Mouse (Mus musculus) mouse trophoblast stem cell (cell line): Measurements from ENCODE around the gene Apopt1.

Experiments used
- in situ Hi-C, 2 experiments: fragments of 300-500 bp; cut with MseI, MboI; formaldehyde crosslinking; loops; 2 replicates in 1 of 2; 3 replicates in 1 of 2; pipeline ENCODE4 v1.15.1; 2025

Apopt1 gene

DNA sequence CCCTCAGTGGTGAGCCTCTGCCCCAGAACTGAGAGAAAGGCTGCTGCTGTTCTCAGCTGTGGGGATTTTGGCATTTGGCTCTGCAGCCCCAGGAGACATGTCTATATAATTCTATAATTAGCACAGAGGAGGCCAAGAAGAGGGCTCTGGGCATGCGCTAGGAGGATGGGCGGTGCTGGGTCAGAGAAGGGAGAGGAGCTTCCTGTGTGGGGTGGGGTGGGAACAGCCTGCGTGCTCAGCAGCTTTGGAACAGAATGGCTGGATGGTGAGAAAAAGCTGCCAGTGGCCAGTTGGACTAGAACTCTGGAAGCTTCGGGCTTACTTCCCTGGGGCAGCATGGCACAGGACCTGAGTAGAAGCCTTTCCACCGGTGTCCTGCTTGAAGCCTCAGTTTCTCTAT is 33.0 kb downstream of the Apopt1 start:
- in situ Hi-C loops = no loop called here

DNA sequence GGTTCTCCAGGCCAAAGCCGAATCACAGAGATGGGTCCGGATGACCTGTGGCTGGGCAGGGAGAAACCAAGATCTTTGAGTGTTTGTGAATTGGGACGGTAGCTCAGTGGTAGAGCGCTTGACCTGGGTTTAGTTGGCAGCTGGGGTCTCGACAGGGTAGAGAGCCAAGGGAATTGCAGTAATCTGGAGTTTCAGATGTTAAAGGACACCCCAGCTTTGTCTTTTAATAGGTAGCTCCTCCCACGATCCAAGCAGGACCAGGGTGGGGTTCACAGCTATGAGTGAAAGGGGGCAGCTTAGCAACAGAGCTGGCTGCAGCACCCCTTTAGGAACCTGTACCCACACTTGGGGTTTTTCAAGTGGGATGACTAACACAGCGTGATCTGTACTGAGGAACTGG is 34.4 kb downstream of the Apopt1 start:
- in situ Hi-C loops = no loop called here

DNA sequence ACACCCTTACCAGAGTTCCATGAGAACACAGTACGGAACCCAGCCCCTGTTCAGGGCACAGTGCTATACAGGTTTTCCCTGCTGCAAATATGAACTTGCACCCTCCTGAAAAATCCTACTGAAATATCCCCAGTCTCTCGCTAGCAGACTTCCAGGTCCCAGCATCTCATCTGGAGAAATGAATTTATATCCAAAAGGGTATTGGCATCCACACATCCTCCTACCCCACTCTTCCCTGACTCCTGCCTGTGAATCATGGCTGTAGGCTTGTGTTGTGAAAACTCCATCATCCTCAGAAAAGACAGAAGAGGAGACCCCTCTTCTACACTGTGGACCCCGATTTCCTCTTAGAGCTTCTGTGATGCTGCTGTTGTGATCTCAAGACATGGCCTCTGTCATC is 37.7 kb downstream of the Apopt1 start:
- in situ Hi-C loops = no loop called here

- in situ Hi-C loops = no loop called here
These were observed 39.4 kb downstream of the Apopt1 start for GRCm38 (mm10) chr12:111752491-111752890.

GRCm38 (mm10) chr12:111753347-111753746 is 40.3 kb downstream of the Apopt1 start:
- in situ Hi-C loops = no loop called here

- in situ Hi-C loops = no loop called here
These were observed 41.6 kb downstream of the Apopt1 start for GRCm38 (mm10) chr12:111754710-111755109.

GRCm38 (mm10) chr12:111755231-111755630 is 42.2 kb downstream of the Apopt1 start:
- in situ Hi-C loops = no loop called here

GRCm38 (mm10) chr12:111756082-111756697 is 43.1 kb downstream of the Apopt1 start:
- in situ Hi-C loops = no loop called here

DNA sequence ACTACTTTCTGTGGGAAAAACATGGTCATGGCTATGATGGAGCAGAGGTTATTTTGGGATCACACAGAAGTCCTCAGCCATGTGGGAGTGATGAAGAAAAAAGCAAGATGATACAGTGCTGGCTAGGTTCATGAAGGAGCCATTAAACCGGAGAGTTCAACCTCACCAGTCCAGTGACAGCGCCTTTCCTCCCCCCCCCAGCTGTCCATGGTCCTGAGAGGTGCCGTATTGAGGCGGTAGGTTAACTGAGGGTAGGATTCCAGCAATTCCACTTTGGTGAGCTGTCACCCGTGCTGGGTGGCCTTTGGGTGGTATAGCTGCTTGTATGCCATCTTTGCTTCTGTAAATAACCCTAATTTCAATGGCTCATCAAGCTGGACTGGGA is 43.6 kb downstream of the Apopt1 start:
- in situ Hi-C loops = no loop called here

- in situ Hi-C loops = no loop called here
These were observed 44.7 kb downstream of the Apopt1 start for GRCm38 (mm10) chr12:111757561-111758325.

GRCm38 (mm10) chr12:111758381-111759175 is 45.5 kb downstream of the Apopt1 start, which contains the start of gene Klc1:
TSS of gene Klc1 (plus strand) at chr12:111758849.
- in situ Hi-C loops = no loop called here

GRCm38 (mm10) chr12:111759176-111760061 is 46.4 kb downstream of the Apopt1 start:
- in situ Hi-C loops = no loop called here

GRCm38 (mm10) chr12:111760306-111760908 is 47.3 kb downstream of the Apopt1 start:
- in situ Hi-C loops = no loop called here

DNA sequence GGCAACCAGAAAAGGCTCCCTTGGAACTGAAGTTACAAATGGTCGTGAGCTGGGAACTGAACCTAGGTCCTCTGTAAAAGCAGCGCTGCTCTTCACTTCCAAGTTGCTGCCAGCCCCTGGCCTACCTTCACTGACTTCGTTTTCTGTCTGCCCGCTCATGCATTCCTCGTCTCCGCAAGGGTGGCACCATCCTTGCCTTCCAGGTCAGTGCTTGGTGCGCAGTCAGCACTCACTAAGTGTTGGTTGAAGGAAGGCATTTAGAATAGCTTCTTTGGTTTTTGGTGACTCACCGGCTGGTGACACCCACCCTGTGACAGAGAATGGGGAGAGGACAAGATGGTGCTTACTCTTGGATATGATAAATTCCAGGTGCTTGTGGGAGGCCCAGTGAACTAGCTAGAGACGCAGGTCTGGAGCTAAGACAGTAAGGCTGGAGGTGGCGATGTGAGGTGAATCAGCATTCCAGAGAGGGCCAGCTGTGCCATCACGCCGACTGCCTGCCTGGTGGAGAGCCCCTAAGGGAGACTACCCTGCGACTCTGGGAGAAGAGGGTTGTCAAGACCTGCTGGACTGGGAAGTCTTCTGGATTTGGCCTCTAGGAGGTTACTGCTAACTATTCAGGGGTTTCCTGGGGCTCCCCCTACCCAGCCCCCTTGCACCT is 49.7 kb downstream of the Apopt1 start:
- in situ Hi-C loops = no loop called here

GRCm38 (mm10) chr12:111766313-111767236 is 53.5 kb downstream of the Apopt1 start:
- in situ Hi-C loops = no loop called here

- in situ Hi-C loops = no loop called here
These were observed 55.4 kb downstream of the Apopt1 start for GRCm38 (mm10) chr12:111768322-111768928.

DNA sequence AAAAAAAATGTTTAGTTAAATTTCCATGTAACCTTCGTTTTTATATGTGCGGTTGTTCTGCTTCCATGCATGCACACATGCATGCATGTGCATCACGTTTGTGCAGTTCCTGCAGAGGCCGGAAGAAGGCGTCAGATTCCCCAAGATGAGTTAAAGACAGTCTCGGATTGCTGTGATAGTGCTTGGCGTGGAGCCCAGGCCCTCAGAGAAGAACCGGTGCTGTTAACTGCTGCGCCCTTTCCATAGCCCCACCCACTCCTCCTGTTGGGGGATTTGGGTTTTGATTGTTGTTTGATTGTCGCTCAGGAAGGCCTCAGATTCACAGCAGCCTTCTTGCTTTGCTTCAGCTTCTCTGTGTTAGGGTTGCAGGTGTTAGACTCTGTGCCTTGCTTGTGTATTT is 56.2 kb downstream of the Apopt1 start:
- in situ Hi-C loops = no loop called here

DNA sequence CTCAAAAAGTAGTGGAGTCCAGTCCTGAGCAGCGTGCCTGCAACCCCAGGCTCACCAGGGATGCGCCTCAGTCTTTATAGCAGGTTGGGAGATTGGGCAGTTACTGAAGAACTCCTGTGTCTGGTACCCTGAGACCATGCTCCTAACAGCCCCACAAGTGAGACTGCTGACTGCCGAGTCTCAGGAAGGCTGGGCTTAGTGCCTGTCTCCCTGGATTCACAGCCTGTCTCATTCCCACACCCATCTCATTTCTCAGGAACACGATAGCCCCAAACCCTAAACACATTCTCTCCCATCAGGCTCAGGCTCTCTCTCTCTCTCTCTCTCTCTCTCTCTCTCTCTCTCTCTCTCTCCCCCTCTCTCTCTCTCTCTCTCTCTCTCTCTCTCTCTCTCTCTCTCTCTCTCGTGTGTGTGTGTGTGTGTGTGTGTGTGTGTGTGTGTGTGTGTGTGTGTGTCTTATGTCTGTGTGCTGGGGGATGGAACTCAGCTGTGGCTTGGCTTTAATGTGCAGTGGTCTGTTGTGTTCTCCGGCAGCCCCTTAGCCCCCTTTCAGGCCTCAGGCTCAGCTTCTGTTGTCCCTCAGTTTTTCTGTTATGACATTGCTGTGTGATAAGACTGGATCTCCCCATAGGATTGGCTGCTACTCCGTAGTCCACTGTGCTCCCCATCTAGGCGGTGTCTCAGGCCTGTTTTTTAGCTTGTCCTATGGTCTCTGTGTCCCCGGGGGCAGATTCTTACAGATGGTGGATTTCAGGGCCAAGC is 56.9 kb downstream of the Apopt1 start:
- in situ Hi-C loops = no loop called here
